Mouse (Mus musculus) heart, embryonic 11.5 days (tissue): ENCODE data around the gene Ropn1. TPM values are rescaled to one million over a fixed set of nuclear protein-coding genes. Genes with fewer than 3 reads are reported as not detected.

Experiments
- ATAC-seq: fragments of 200-750 bp; cut with Nextera tagmentation; replicated peaks from 2 replicates; pipeline ENCODE4 v1.8.0; 2017; ENCODE audit warnings: moderate library complexity; ENCODE audit not compliant: insufficient number of reproducible peaks, low FRiP score, low TSS enrichment
- H3K27ac ChIP-seq: fragments of 300-500 bp; sonication (generic); 2 replicates; pipeline ENCODE4 v1.5.1; 2014; ENCODE audit warnings: mild to moderate bottlenecking, low read depth, low read length
- H3K27me3 ChIP-seq: fragments of 300-500 bp; sonication (generic); 2 replicates; pipeline ENCODE4 v1.6.1; 2014; ENCODE audit warnings: mild to moderate bottlenecking, low read length, mixed read lengths; ENCODE audit not compliant: control insufficient read depth, insufficient read depth
- H3K36me3 ChIP-seq: fragments of 300-500 bp; sonication (generic); 2 replicates; pipeline ENCODE4 v1.6.1; 2014; ENCODE audit warnings: mild to moderate bottlenecking, low read length, moderate library complexity, mixed read lengths; ENCODE audit not compliant: control insufficient read depth, insufficient read depth
- H3K4me1 ChIP-seq: fragments of 300-500 bp; sonication (generic); 2 replicates; pipeline ENCODE4 v1.6.1; 2014; ENCODE audit warnings: low read length; ENCODE audit not compliant: control insufficient read depth, insufficient read depth
- H3K4me2 ChIP-seq: fragments of 300-500 bp; sonication (generic); 2 replicates; pipeline ENCODE4 v1.6.1; 2014; ENCODE audit warnings: mild to moderate bottlenecking, moderate library complexity
- H3K4me3 ChIP-seq: fragments of 300-500 bp; sonication (generic); 2 replicates; pipeline ENCODE4 v1.5.1; 2014; ENCODE audit warnings: low read depth, low read length
- H3K9ac ChIP-seq: fragments of 300-500 bp; sonication (generic); 2 replicates; pipeline ENCODE4 v1.6.1; 2014; ENCODE audit warnings: mild to moderate bottlenecking, low read depth, low read length, moderate library complexity
- H3K9me3 ChIP-seq: fragments of 300-500 bp; sonication (generic); replicated peaks from 2 replicates; pipeline ENCODE4 v1.6.1; 2016; ENCODE audit warnings: low read length; ENCODE audit not compliant: control insufficient read depth
- WGBS: fragments of 180-500 bp; shearing (Covaris S2); extraction: QIAGEN DNeasy Blood & Tissue Kit; methylation state at CpG from one replicate; pipeline ENCODE4 v1.1.7; 2014; ENCODE audit not compliant: insufficient replicate concordance; 5-methylcytosine and 5-hydroxymethylcytosine counted together
- polyA plus RNA-seq: library from polyadenylated mRNA; unstranded; fragments of >200 nt; fragmentation: Nextera tagmentation; extraction: Ambion mirVana; gene quantifications from 2 replicates; pipeline ENCODE4 v1.2.1, GENCODE M21; 2014

Ropn1 gene
- polyA plus RNA-seq: 0.44 and 0.56 TPM in 2 replicates

- WGBS: 39% methylated on average over 7 of the region's 7 CpGs
- no peak within 1 kb of the TSS for H3K27ac ChIP-seq
These were observed at the start of gene Ropn1 for GRCm38 (mm10) chr16:34649621-34650020. Gene Ropn1 (plus strand): TSS chr16:34649921.

DNA sequence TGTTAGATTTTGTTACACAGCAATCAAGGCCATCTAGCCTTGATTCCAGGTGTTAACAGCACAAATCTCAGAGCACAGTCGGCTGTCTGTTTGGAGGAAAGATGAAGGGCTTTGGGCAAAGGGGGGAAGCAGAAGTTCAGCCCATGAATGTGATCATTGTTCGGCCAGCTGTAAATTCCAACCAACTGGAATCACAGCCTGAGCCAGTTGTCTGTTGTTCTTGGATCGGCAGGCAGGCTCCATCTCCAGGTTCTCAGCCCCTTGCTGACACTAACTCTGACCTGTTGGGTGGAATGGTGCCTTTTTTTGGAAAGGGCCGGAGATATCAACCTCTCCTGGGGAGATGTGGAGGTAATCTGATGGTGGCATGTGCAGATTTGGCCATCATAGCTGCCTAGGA lies 47.8 kb upstream of the Ropn1 start:
- Histone ChIP-seq H3K4me3 (no peak overlapping the region), H3K27me3 (no peaks in the 10 kb centered on the region), H3K4me2 (no peak overlapping the region), H3K27ac (no peak overlapping the region), H3K9ac (no peak overlapping the region), H3K4me1 (no peaks in the 10 kb centered on the region), H3K9me3 (no peaks in the 10 kb centered on the region), H3K36me3 (no peaks in the 10 kb centered on the region)
- 67% methylated on average over 4 of the region's 4 CpGs for WGBS
- ATAC-seq: no peak

More at GRCm38 (mm10) chr16:34649621-34650020, at the start of gene Ropn1:
- no peaks in the 10 kb centered on the region for H3K9me3 ChIP-seq
- ATAC-seq: no peak
- no peak within 1 kb of the TSS for H3K4me3 ChIP-seq
- H3K27me3 ChIP-seq: 0 out of 2 replicates have a peak, but pooled peaks cover 6% of the 10 kb centered on the region
- no peaks in the 10 kb centered on the region for H3K36me3 ChIP-seq
- H3K9ac ChIP-seq: no peak within 1 kb of the TSS
- H3K4me1 ChIP-seq: no peaks in the 10 kb centered on the region
- no peak within 1 kb of the TSS for H3K4me2 ChIP-seq

DNA sequence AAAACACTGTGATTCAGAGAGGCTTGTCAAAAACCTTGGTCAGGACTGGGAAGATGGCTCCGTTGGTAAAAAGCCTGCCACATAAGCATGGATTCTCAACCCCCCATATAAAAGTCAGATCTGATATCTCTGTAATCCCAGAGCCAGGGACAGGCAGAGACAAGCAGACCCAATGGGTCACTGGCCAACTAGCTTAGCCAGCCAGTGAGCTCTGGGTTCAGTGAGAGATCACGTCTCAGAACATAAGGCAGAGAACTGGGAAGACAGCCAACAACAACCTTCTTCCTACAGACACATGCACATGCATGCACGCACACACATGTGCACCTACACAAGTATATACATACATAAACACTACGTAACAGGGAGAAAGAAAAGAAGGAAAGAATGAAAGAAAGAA lies 46.6 kb upstream of the Ropn1 start:
- Histone ChIP-seq H3K9me3 (no peaks in the 10 kb centered on the region), H3K27me3 (no peaks in the 10 kb centered on the region), H3K9ac (no peak overlapping the region), H3K4me1 (no peaks in the 10 kb centered on the region), H3K36me3 (no peaks in the 10 kb centered on the region), H3K4me2 (no peak overlapping the region), H3K4me3 (no peak overlapping the region), H3K27ac (no peak overlapping the region; the same call in 1 of the 2 replicates)
- no peak for ATAC-seq
- 54% methylated on average over 4 of the region's 4 CpGs for WGBS

DNA sequence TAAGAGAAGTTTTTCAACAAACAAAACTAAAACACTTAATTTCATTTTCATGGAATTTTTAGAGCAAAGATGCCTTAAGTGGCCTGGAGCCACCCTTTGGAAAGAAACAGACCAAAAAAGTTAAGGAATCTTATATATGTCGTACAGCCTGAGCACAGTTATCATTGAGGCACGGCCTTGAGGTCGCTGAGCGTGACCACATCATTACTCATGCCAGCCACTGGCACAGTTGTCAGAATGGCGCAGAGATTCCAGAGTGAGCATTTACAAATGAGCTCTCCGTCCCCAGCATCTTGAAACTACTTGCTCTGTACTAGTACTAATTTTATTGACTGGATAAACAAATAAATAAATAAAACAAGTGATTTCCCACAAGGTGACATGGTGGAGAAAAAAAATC lies 45.9 kb upstream of the Ropn1 start:
- no peak overlapping the region for H3K4me2 ChIP-seq
- no peaks in the 10 kb centered on the region for H3K36me3 ChIP-seq
- no peak overlapping the region for H3K4me3 ChIP-seq
- WGBS: 56% methylated on average over 6 of the region's 6 CpGs
- no peaks in the 10 kb centered on the region for H3K4me1 ChIP-seq
- no peak overlapping the region for H3K9ac ChIP-seq
- no peak for ATAC-seq
- no peaks in the 10 kb centered on the region for H3K9me3 ChIP-seq
- H3K27ac ChIP-seq: no peak overlapping the region
- H3K27me3 ChIP-seq: no peaks in the 10 kb centered on the region

DNA sequence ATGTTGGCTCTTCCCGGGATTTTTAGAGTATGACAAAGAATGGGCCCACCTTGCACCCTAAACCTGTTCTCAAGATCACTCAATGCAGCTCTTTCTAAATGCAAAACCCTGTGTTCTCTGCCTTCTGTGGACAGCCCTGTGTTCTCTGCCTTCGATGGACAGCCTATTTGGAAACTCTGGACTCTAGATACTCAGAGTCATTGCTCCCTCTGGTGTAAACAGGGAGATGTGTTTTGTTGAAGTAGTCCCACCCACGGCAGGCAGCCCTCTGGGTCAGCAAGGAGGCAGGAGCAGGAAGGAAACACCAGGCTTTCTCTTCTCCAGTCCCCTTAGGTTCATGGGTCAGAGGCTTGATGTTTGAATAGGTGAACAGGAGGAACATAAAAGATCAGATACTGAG lies 44.0 kb upstream of the Ropn1 start:
- H3K9ac ChIP-seq: no peak overlapping the region
- ATAC-seq: no peak
- no peak overlapping the region for H3K27ac ChIP-seq
- no peak overlapping the region for H3K4me3 ChIP-seq
- no peaks in the 10 kb centered on the region for H3K9me3 ChIP-seq
- WGBS: 29% methylated on average over 3 of the region's 3 CpGs
- no peaks in the 10 kb centered on the region for H3K27me3 ChIP-seq
- no peak overlapping the region for H3K4me2 ChIP-seq
- no peaks in the 10 kb centered on the region for H3K4me1 ChIP-seq
- H3K36me3 ChIP-seq: no peaks in the 10 kb centered on the region

DNA sequence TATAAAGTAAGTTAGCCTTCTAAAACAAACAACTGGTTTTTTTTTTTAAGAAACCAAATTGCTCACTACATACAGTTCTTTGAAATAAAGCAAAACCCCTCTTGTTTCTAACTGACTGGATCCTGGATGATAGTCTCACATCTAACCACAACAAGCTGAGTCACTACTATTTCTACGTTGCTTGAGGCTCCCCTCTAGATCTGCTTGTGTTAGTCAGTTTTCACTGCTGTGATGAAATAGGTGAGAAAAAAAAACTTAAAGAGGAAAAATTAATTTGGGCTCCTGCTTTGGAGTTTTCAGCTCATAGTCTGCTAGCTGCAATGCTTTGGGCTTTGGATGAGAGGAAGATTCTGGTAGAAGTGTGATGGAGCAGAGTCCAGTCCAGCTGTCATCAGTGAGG lies 39.6 kb upstream of the Ropn1 start:
- Histone ChIP-seq H3K36me3 (no peaks in the 10 kb centered on the region), H3K9ac (no peak overlapping the region), H3K27me3 (no peaks in the 10 kb centered on the region), H3K27ac (no peak overlapping the region), H3K9me3 (no peaks in the 10 kb centered on the region), H3K4me1 (no peaks in the 10 kb centered on the region), H3K4me2 (no peak overlapping the region), H3K4me3 (no peak overlapping the region)
- WGBS: 74% methylated on average over 1 of the region's 1 CpGs
- ATAC-seq: no peak

DNA sequence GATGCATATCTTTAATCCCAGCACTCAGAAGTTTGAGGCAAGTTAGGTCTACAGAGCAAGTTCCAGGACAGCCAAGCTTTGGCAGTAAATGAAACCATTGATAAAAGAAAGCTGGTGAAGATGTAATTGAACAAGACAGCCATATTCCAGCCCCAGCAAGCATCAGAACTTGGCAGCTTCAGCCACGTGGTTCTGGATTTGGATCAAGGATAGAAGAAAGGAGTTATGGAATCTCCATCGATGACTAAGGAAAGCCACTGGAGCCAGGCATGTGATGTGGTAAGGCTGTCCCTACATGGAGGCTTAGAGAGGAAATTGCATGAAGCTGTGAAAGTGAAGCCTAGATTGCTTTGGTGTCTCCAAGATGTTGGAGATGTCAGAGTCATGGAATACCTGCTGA lies 35.7 kb upstream of the Ropn1 start:
- 68% methylated on average over 2 of the region's 2 CpGs for WGBS
- H3K36me3 ChIP-seq: no peaks in the 10 kb centered on the region
- no peak overlapping the region for H3K4me2 ChIP-seq
- no peak overlapping the region for H3K4me3 ChIP-seq
- H3K9ac ChIP-seq: no peak overlapping the region
- no peaks in the 10 kb centered on the region for H3K27me3 ChIP-seq
- no peaks in the 10 kb centered on the region for H3K9me3 ChIP-seq
- no peak overlapping the region for H3K27ac ChIP-seq
- H3K4me1 ChIP-seq: no peaks in the 10 kb centered on the region
- no peak for ATAC-seq

DNA sequence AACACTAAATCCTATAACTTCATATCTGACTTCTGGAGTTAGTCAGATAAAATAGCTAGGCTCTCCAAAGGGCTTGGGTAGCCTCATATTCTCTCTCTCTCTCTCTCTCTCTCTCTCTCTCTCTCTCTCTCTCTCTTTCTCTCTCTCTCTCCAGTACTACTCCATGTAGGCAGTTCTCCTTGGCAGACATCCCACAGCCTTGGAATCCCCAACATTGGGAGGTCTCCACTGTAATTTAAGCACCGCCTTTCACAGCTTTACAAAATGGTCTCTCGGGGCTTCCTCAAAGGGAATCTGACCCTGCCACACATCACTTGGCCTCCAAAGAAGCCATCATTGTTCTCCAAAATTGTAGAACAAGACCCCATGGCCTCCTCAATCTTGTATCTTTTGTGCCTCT lies 22.1 kb upstream of the Ropn1 start:
- Histone ChIP-seq H3K27ac (no peak overlapping the region), H3K9ac (no peak overlapping the region), H3K4me2 (no peak overlapping the region), H3K27me3 (no peaks in the 10 kb centered on the region), H3K4me1 (no peaks in the 10 kb centered on the region), H3K4me3 (no peak overlapping the region), H3K36me3 (no peaks in the 10 kb centered on the region), H3K9me3 (no peaks in the 10 kb centered on the region)
- no peak for ATAC-seq
- 75% methylated on average over 2 of the region's 2 CpGs for WGBS

GRCm38 (mm10) chr16:34628397-34628796 lies 21.3 kb upstream of the Ropn1 start:
- H3K9me3 ChIP-seq: no peaks in the 10 kb centered on the region
- no peak overlapping the region for H3K27ac ChIP-seq
- 65% methylated on average over 4 of the region's 4 CpGs for WGBS
- H3K9ac ChIP-seq: no peak overlapping the region
- no peak for ATAC-seq
- no peaks in the 10 kb centered on the region for H3K4me1 ChIP-seq
- no peaks in the 10 kb centered on the region for H3K27me3 ChIP-seq
- H3K36me3 ChIP-seq: no peaks in the 10 kb centered on the region
- no peak overlapping the region for H3K4me3 ChIP-seq
- no peak overlapping the region for H3K4me2 ChIP-seq
